Mouse (Mus musculus) brain, embryonic 14.5 days (tissue): ENCODE data around the gene Olfr90.

Experiments
- CTCF ChIP-seq: fragments of 200-500 bp; IDR thresholded peaks from 2 replicates; pipeline ENCODE4 v1.5.1; 2012; ENCODE audit warnings: inconsistent platforms, mild to moderate bottlenecking, moderate library complexity, borderline replicate concordance; ENCODE audit not compliant: insufficient read depth, insufficient read length; ENCODE audit errors: extremely low read depth
- POLR2A ChIP-seq: fragments of 200-500 bp; IDR thresholded peaks from 2 replicates; pipeline ENCODE4 v1.6.1; 2012; ENCODE audit warnings: mild to moderate bottlenecking, inconsistent platforms, borderline replicate concordance; ENCODE audit not compliant: poor library complexity, insufficient read depth, insufficient read length, severe bottlenecking; ENCODE audit errors: extremely low read depth

DNA sequence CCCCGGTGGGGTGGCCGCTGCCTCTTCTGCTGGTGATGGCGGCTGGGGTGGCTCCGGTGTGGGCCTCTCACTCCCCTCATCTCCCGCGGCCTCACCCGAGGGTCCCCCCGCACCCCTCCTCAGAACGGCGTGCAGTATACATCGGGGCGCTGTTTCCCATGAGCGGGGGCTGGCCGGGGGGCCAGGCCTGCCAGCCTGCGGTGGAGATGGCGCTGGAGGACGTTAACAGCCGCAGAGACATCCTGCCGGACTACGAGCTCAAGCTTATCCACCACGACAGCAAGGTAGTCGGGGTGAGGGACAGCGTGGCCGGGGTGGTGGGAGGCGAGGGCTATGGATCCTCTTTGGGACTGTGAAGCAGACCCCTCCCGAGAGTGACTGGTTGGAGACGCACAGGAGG, 37.4 kb downstream of the Olfr90 start:
- no peak for TF ChIP-seq CTCF
- no peak for TF ChIP-seq POLR2A
